Mouse (Mus musculus) cortical plate, adult 2 months (tissue): ENCODE data around the gene Pcgf6. TPM values are rescaled to one million over a fixed set of nuclear protein-coding genes. Genes with fewer than 3 reads are reported as not detected.
"Not testable (repeated sequence)": the region's sequence is repeated elsewhere in the genome, so short reads cannot be mapped to it uniquely, and the experiment has no call there.

Experiments
- H3K27ac ChIP-seq: fragments of 200-500 bp; 2 replicates; pipeline ENCODE4 v1.5.1; 2012; ENCODE audit warnings: low read length, control low read depth, inconsistent platforms; ENCODE audit not compliant: insufficient read depth
- H3K4me1 ChIP-seq: fragments of 200-500 bp; 2 replicates; pipeline ENCODE4 v1.6.1; 2011; ENCODE audit warnings: low read length; ENCODE audit not compliant: control insufficient read depth, insufficient read depth
- H3K4me3 ChIP-seq: fragments of 200-500 bp; 2 replicates; pipeline ENCODE4 v1.5.1; 2011; ENCODE audit warnings: mild to moderate bottlenecking, low read length, control low read depth; ENCODE audit not compliant: insufficient read depth
- CTCF ChIP-seq: fragments of 200-500 bp; IDR thresholded peaks from 2 replicates; pipeline ENCODE4 v1.5.1; 2011; ENCODE audit warnings: mild to moderate bottlenecking, control low read depth, low read length; ENCODE audit not compliant: insufficient read depth; ENCODE audit errors: extremely low read depth
- POLR2A ChIP-seq: fragments of 200-500 bp; IDR thresholded peaks from 2 replicates; pipeline ENCODE4 v1.6.1; 2011; ENCODE audit warnings: mild to moderate bottlenecking, low read length, control low read depth; ENCODE audit not compliant: insufficient read depth; ENCODE audit errors: extremely low read depth
- polyA plus RNA-seq: library from polyadenylated mRNA; depleted of rRNA; stranded (reverse); fragments of >200 nt; gene quantifications from 2 replicates; pipeline ENCODE4 v1.2.3, GENCODE M21; 2012

Pcgf6 gene
- polyA plus RNA-seq, 1 experiment = 35.5 TPM

DNA sequence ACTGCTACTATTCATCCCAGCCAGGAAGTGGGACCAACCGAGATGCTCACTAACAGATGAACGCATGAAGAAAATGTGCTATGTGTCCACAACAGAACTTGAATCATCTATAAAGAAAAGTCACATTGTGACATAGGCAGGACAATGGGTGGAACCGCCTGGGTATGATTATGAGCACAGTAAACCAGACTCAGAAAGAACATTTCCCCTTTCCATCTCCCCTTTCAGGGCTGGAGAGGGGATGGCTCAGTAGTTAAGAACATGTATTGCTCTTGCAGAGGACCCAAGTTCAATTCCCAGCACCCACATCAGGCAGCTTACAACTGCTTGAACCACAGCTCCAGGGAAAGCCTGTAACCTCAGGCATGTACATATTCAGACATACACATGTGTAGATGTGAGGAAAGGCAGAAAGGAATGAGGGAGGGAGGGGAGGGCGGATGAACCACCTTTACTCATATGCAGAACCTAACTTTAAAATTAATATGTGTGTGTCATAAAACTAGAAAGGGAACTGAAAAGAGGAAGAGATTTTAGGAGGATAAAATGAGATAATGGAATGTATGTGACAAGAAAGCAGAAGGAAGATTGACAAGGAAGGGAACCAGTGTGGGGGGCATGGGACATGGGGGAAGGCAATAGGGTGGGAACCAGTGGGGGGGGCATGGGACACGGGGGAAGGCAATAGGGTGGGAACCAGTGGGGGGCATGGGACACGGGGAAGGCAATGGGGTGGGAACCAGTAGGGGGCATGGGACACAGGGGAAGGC, 46.8 kb downstream of the Pcgf6 start:
- no peak for TF ChIP-seq CTCF
- no peak for TF ChIP-seq POLR2A
- Histone ChIP-seq H3K27ac (no peak overlapping the region), H3K4me3 (no peak overlapping the region), H3K4me1 (no peaks in the 10 kb centered on the region)

DNA sequence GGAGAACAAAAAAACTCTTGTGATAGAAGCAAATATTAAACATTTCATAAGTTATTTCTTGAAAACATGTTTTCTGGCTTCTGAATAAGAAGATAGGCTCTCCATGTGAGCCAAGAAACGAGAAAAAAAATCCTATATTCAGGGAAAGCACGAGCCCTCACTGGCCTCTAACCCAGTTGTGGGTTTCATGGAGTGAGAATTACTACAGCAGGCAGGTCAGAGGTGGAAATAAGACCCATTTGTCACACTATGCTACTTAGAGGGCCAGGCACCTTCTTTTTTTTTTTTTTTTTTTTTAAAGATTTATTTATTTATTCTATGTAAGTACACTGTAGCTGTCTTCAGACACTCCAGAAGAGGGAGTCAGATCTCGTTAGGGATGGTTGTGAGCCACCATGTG, 50.3 kb downstream of the Pcgf6 start:
- not testable (repeated sequence) for H3K4me1 ChIP-seq, H3K4me3 ChIP-seq, H3K27ac ChIP-seq

DNA sequence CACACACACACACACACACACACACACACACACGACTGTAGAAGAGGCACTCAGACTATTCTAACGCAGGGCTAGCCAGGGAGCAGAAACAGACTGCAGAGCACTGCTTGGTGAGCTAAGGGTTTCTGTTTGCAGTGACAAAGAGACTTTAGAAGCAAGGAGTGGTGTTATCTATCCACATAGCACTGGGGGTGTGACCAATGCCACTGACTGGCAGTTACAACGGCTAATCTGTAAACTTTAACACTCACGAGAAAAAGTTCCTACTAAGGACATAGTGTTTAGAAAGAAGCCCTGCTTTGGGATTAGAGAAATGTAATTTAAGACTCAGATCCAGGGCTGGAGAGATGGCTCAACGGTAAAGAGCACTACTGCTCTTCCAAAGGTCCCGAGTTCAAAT, 51.0 kb downstream of the Pcgf6 start:
- TF ChIP-seq CTCF (no peak), POLR2A (no peak)
- Histone ChIP-seq H3K4me3 (no peak overlapping the region), H3K27ac (no peak overlapping the region), H3K4me1 (peaks cover 2% of the 10 kb centered on the region; the same call in 1 of the 2 replicates)

DNA sequence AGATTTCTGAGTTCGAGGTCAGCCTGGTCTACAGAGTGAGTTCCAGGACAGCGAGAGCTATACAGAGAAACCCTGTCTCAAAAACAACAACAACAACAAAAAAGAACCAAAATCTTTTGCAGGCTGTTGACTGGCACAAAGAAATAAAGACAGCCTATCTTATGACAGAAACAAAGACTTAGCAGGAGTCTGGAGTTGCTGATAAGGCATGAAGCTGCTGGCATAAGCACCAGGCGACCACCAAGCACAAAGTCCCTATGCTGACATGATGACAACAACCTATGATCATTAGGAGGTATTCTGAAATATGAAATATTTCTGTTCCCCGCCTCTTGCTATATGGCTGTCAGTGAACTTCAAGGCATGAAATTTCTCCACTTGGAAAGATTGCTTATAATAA, 51.8 kb downstream of the Pcgf6 start:
- H3K4me3 ChIP-seq = no peak overlapping the region
- H3K4me1 ChIP-seq = peaks cover 2% of the 10 kb centered on the region; the same call in 1 of the 2 replicates
- H3K27ac ChIP-seq = no peak overlapping the region
- no peak for TF ChIP-seq POLR2A
- TF ChIP-seq CTCF = no peak

DNA sequence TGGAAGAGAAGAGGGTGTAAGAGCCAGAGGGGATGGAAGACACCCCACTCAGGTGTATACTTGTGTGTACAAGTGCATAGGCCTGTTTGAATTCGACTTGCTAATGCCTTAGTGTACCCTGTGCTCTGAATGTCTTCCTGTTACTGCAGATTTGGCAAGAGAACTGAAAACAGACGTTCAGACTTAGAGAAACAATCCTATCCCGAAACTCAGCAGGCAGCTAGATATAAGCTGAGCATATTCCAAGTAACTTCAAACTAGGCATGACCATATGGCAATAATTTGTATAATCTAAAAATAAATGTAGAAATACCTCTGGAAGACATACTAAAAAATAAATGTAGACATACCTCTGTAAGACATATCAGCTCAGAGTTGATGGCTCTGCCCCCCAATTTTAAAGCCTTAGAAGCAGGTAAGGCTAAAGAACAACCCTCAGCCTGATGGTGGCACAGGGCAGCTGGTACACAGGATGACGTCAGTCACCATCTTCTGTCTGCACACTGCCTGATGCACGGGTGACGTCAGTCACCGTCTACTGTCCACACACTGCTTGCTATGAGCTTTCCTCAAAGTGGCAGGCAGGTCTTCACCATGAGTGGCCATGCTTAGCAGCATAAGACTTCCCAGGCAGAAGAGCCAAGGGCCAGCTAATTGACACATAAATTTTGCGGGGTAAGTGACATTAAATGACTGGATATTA, 52.4 kb downstream of the Pcgf6 start:
- Histone ChIP-seq H3K27ac (0 out of 2 replicates have a peak overlapping the region, but pooled peaks have one; percentile 14), H3K4me3 (no peak overlapping the region), H3K4me1 (peaks cover 2% of the 10 kb centered on the region; the same call in 1 of the 2 replicates)
- TF ChIP-seq CTCF = no peak
- no peak for TF ChIP-seq POLR2A

DNA sequence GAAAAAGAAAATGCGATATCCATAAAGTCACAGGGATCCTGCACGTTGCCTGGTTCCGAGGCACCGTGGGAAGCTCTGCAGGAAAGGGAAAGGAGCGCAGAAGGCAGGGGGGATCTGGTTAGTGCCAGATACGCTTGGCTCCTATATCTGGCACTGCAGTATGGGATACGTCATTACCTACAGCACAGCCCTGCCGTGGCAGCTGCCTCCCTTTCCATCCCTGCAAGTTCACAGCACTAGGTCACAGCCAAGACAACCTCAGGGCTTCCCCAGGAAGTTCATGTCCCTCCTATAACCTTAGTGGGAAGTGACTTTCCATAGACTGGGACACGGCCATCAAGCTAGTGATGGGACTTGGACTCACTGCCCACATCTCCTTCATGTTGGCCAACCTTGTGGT, 54.6 kb downstream of the Pcgf6 start:
- Histone ChIP-seq H3K27ac (no peak overlapping the region), H3K4me1 (peaks cover 2% of the 10 kb centered on the region; the same call in 1 of the 2 replicates), H3K4me3 (no peak overlapping the region)
- TF ChIP-seq POLR2A (no peak), CTCF (no peak)

DNA sequence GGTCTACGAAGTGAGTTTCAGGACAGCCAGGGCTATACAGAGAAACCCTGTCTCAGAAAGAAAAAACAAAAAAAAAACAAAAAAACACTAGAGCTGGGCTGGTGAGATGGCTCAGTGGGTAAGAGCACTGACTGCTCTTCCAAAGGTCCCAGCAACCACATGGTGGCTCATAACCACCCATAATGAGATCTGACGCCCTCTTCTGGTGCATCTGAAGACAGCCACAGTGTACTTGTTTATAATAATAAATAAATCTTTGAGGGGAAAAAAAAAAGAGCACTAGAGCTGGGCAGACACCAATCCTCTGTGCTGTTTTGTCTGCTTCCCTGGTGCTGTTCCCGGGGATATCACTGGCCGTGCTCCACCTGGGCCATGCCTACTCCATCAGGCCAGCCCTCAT, 58.4 kb downstream of the Pcgf6 start:
- not testable (repeated sequence) for H3K4me1 ChIP-seq, H3K27ac ChIP-seq, H3K4me3 ChIP-seq

DNA sequence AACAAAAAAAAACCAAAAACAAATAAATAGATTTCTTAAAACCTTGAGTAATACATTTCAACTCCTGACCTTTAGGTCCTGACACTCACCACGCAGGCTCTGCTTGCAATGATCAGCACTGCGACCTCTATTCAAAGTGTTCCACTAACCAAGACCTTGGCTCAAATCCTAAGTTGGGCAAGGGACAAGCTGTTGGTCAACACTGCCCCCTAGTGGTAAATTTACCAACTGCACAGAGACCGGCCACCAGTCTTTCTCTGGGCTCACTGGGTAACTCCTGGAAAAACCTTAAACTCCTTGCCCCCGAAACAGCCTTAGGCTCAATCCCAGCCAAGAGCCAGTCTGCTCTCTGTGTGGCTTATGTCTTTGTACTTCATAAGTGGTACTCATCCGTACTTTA, 59.6 kb downstream of the Pcgf6 start:
- Histone ChIP-seq H3K27ac (no peak overlapping the region), H3K4me3 (no peak overlapping the region), H3K4me1 (no peaks in the 10 kb centered on the region)
- TF ChIP-seq POLR2A = no peak
- peak; percentile 94 for TF ChIP-seq CTCF

DNA sequence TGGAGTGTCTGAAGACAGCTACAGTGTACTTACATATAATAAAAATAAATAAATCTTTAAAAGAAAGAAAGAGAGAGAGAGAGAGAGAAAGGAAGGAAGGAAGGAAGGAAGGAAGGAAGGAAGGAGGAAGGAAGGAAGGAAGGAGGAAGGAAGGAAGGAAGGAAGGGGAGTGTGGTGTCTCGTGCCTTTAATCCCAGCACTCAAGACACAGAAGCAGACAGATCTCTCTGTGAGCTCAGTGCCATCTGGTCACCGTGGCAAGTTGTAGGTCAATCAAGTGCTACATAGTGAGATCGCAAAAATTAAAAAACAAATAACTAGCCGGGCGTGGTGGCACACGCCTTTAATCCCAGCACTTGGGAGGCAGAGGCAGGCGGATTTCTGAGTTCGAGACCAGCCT, 60.1 kb downstream of the Pcgf6 start:
- H3K4me3 ChIP-seq = not testable (repeated sequence)

DNA sequence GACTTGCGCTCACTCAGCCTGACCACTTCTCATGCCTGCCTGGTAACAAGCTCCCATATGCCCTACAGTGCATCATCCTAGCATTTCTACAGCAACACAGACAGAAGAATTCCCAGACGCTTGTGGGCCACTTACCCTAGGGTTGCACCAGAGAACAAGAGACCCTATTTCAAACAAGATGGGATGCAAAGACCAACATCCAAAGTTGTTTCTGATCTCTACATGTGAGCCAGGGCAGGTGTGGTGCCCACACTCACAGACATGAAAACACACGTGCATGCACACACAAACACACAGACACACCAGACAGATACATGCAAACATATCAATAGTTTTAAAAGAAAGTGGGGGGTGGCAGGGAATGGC, 60.6 kb downstream of the Pcgf6 start:
- Histone ChIP-seq H3K4me3 (no peak overlapping the region), H3K27ac (no peak overlapping the region), H3K4me1 (no peaks in the 10 kb centered on the region)
- TF ChIP-seq CTCF (no peak), POLR2A (no peak)

More for the DNA sequence above, 60.1 kb downstream of the Pcgf6 start:
- H3K4me1 ChIP-seq, H3K27ac ChIP-seq: not testable (repeated sequence)
